Mouse (Mus musculus) thymus, adult 2 months (tissue): ENCODE data around the gene Wscd1. TPM values are rescaled to one million over a fixed set of nuclear protein-coding genes. Genes with fewer than 3 reads are reported as not detected.

Source experiments
- DNase-seq: peaks from one replicate; pipeline ENCODE4 v3.0.0; 2021
- H3K27ac ChIP-seq: fragments of 200-500 bp; 2 replicates; pipeline ENCODE4 v1.5.1; 2012; ENCODE audit warnings: low read length, control low read depth; ENCODE audit not compliant: control insufficient read depth, insufficient read depth
- H3K27me3 ChIP-seq: fragments of 200-500 bp; 2 replicates; pipeline ENCODE4 v1.6.1; 2012; ENCODE audit warnings: mild to moderate bottlenecking, low read length, moderate library complexity, mixed read lengths; ENCODE audit not compliant: control insufficient read depth, insufficient read depth
- H3K36me3 ChIP-seq: fragments of 200-500 bp; 2 replicates; pipeline ENCODE4 v1.6.1; 2012; ENCODE audit warnings: mild to moderate bottlenecking, low read length, moderate library complexity; ENCODE audit not compliant: control insufficient read depth, insufficient read depth
- H3K4me1 ChIP-seq: fragments of 200-500 bp; replicated peaks from 2 replicates; pipeline ENCODE4 v1.6.1; 2012; ENCODE audit warnings: low read length; ENCODE audit not compliant: control insufficient read depth, insufficient read depth
- H3K4me3 ChIP-seq: fragments of 200-500 bp; 2 replicates; pipeline ENCODE4 v1.5.1; 2012; ENCODE audit warnings: mild to moderate bottlenecking, low read length, control low read depth, moderate library complexity; ENCODE audit not compliant: control insufficient read depth, insufficient read depth
- CTCF ChIP-seq: fragments of 200-500 bp; IDR thresholded peaks from 2 replicates; pipeline ENCODE4 v1.5.1; 2012; ENCODE audit warnings: mild to moderate bottlenecking, control low read depth, low read length, moderate library complexity, borderline replicate concordance; ENCODE audit not compliant: control insufficient read depth, poor library complexity, insufficient read depth; ENCODE audit errors: extremely low read depth
- POLR2A ChIP-seq: fragments of 200-500 bp; IDR thresholded peaks from 2 replicates; pipeline ENCODE4 v1.6.1; 2012; ENCODE audit warnings: mild to moderate bottlenecking, low read length, control low read depth, moderate library complexity; ENCODE audit not compliant: control insufficient read depth, poor library complexity, insufficient read depth; ENCODE audit errors: extremely low read depth
- WGBS: fragments of 180-500 bp; shearing (Covaris S2); methylation state at CpG from one replicate; pipeline ENCODE4 v1.1.7; 2018; 5-methylcytosine and 5-hydroxymethylcytosine counted together
- polyA plus RNA-seq: library from polyadenylated mRNA; depleted of rRNA; stranded (reverse); fragments of >200 nt; gene quantifications from 2 replicates; pipeline ENCODE4 v1.2.3, GENCODE M21; 2012

Wscd1 gene
- polyA plus RNA-seq, 1 experiment = 16.6 TPM

GRCm38 (mm10) chr11:71773986-71774767 lies 24.5 kb downstream of the Wscd1 start:
- TF ChIP-seq POLR2A (no peak), CTCF (no peak)
- no peaks in the 10 kb centered on the region for H3K36me3 ChIP-seq
- H3K4me3 ChIP-seq = no peak overlapping the region
- H3K27me3 ChIP-seq = no peaks in the 10 kb centered on the region
- no peak for DNase-seq
- H3K27ac ChIP-seq = no peak overlapping the region; the same call in 1 of the 2 replicates
- no peaks in the 10 kb centered on the region; the same call in 1 of the 2 replicates for H3K4me1 ChIP-seq
- 27% methylated on average over 16 of the region's 16 CpGs for WGBS

- no peak for DNase-seq
- no peaks in the 10 kb centered on the region for H3K27me3 ChIP-seq
- WGBS = 36% methylated on average over 6 of the region's 6 CpGs
- no peak overlapping the region for H3K4me3 ChIP-seq
- TF ChIP-seq CTCF (no peak), POLR2A (no peak)
- no peaks in the 10 kb centered on the region; the same call in 1 of the 2 replicates for H3K4me1 ChIP-seq
- H3K27ac ChIP-seq = no peak overlapping the region
- H3K36me3 ChIP-seq = no peaks in the 10 kb centered on the region
Measured at GRCm38 (mm10) chr11:71775056-71775455, 25.3 kb downstream of the Wscd1 start.

DNA sequence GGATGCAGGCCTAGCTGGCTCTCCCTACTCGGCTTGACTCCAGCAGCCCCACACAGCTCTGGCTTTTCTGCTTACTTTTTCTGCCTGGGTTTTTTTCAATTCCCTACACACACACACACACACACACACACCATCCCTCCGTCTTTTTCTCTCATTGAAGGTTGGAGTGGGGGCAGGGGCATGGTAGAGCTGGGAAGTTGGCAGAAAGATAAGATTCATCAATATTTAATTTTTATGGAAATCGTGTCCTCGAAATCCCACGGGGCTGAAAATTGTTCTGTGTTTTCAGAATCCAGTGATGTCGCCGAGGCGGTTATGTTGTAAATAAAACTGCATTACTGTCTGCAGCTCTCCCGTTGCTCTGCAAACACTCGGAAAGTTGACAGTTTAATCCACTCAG lies 29.9 kb downstream of the Wscd1 start:
- Histone ChIP-seq H3K27me3 (no peaks in the 10 kb centered on the region), H3K4me3 (no peak overlapping the region), H3K4me1 (no peaks in the 10 kb centered on the region; the same call in 1 of the 2 replicates), H3K27ac (no peak overlapping the region), H3K36me3 (no peaks in the 10 kb centered on the region)
- no peak for TF ChIP-seq CTCF
- TF ChIP-seq POLR2A = no peak
- 93% methylated on average over 10 of the region's 10 CpGs for WGBS
- no peak for DNase-seq

GRCm38 (mm10) chr11:71781737-71782354 lies 32.1 kb downstream of the Wscd1 start:
- no peaks in the 10 kb centered on the region for H3K4me1 ChIP-seq
- no peak overlapping the region for H3K27ac ChIP-seq
- TF ChIP-seq POLR2A (no peak), CTCF (no peak)
- 91% methylated on average over 13 of the region's 13 CpGs for WGBS
- no peak for DNase-seq
- no peak overlapping the region for H3K4me3 ChIP-seq
- H3K27me3 ChIP-seq = no peaks in the 10 kb centered on the region
- no peaks in the 10 kb centered on the region for H3K36me3 ChIP-seq

DNA sequence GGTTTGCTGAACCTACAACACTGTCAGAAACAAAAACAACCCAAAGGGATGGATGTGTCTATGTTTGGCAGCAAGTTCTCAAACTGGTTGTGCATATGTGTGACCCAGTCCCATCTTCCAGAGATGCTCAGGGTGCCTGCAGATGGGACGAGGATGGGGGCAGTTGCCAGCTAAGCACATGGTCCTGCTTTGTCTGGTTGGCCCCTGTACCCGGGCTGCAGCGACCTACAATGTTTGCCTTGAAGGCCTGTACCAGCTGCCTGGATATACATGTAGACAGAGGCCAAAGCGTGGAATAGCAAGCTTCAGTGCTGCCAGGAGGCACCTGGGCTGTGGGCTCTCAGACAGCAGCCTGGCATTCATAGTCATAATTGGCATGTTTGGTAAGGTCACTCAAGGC lies 35.8 kb downstream of the Wscd1 start:
- no peak overlapping the region for H3K4me3 ChIP-seq
- TF ChIP-seq CTCF (no peak), POLR2A (no peak)
- 88% methylated on average over 4 of the region's 4 CpGs for WGBS

GRCm38 (mm10) chr11:71788209-71788608 lies 38.5 kb downstream of the Wscd1 start:
- WGBS = 93% methylated on average over 4 of the region's 4 CpGs
- H3K36me3 ChIP-seq = no peaks in the 10 kb centered on the region
- TF ChIP-seq CTCF (no peak), POLR2A (no peak)
- H3K27me3 ChIP-seq = no peaks in the 10 kb centered on the region
- no peak overlapping the region for H3K27ac ChIP-seq
- no peak for DNase-seq
- H3K4me1 ChIP-seq = no peaks in the 10 kb centered on the region
- H3K4me3 ChIP-seq = no peak overlapping the region

More for the DNA sequence above, 35.8 kb downstream of the Wscd1 start:
- no peak overlapping the region for H3K27ac ChIP-seq
- no peaks in the 10 kb centered on the region for H3K27me3 ChIP-seq
- H3K4me1 ChIP-seq = no peaks in the 10 kb centered on the region
- no peak for DNase-seq
- no peaks in the 10 kb centered on the region for H3K36me3 ChIP-seq

- H3K36me3 ChIP-seq = no peaks in the 10 kb centered on the region
- H3K27me3 ChIP-seq = no peaks in the 10 kb centered on the region
- H3K4me3 ChIP-seq = no peak overlapping the region
- WGBS = 72% methylated on average over 3 of the region's 3 CpGs
- no peaks in the 10 kb centered on the region for H3K4me1 ChIP-seq
- no peak overlapping the region for H3K27ac ChIP-seq
- no peak for DNase-seq
- TF ChIP-seq POLR2A (no peak), CTCF (no peak)
Measured at GRCm38 (mm10) chr11:71790227-71790626, 40.5 kb downstream of the Wscd1 start.
